Mouse (Mus musculus) small intestine, adult 2 months (tissue): Measurements from ENCODE around the gene Nkg7.

Experiments
- CTCF ChIP-seq: fragments of 200-500 bp; IDR thresholded peaks from 2 replicates; pipeline ENCODE4 v1.5.1; 2012; ENCODE audit warnings: low read depth, mild to moderate bottlenecking, control low read depth, inconsistent platforms, low read length, moderate library complexity, mixed read lengths; ENCODE audit not compliant: insufficient replicate concordance, insufficient read length; ENCODE audit errors: extremely low read depth
- POLR2A ChIP-seq: fragments of 200-500 bp; IDR thresholded peaks from 2 replicates; pipeline ENCODE4 v1.6.1; 2012; ENCODE audit warnings: low read depth, mild to moderate bottlenecking, control low read depth, inconsistent platforms, low read length, moderate library complexity

GRCm38 (mm10) chr7:43434676-43435075 lies 2.2 kb upstream of the Nkg7 start:
- TF ChIP-seq CTCF (no peak), POLR2A (no peak)
